In the genomic region with DNA sequence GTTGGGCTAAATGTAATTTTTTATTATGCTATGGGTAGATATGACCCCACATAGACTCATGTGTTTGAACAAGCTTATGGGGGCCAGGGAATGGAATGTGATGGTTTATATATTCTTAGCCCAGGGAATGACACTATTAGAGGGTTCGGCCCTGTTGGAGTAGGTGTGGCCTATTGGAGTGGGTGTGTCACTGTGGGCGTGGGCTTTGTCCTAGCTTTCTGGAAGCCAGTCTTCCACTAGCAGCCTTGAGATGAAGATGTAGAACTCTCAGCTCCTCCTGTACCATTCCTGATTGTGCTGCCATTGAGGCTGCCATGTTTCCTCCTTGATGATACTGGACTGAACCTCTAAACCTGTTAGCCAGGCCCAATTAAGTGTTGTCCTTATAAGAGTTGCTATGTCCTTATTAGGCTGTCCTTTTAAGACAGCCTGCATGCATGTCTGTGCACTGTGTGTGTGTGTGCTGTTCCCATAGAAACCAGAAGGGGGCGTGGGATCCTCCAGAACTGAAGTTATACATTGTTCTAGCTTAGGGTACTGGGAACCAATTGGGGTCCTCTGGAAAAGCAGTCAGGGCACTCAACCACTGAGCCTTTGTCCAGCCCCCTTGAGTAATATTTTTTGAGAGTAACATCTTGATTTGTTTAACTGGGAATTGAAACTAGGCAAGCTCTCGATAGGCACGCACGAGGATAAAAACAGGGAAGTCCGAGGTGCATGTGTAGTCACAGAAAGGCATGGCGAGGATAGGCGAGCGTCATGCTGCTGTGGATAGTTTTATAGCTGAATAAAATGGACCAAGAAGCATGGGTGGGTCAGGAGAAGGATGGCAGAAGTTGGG, we compare ENCODE assay signal across 26 mouse cellular contexts. TPM values are rescaled to one million over a fixed set of nuclear protein-coding genes. Genes with fewer than 3 reads are reported as not detected.
DNase-seq lines count a peak whose midpoint lies in the region; ATAC-seq and TF ChIP-seq lines count a peak whose summit lies in the region.
"Had no signal": no experiment of that assay in that cellular context is flagged by ENCODE, and none has a peak within 500 bp of the region (broad histone marks: within the 10 kb centered on the region; RNA-seq: fewer than 3 reads in every experiment).

No protein-coding gene starts in this region.

- no peaks in the 10 kb centered on the region for H3K4me1 ChIP-seq in stomach, embryonic 14.5 days (ENCODE audit: control insufficient read depth, insufficient read depth, low read length)
- H3K4me1 ChIP-seq in stomach, postnatal 0 days (replicated peaks; ENCODE audit: control insufficient read depth, insufficient read depth) = no peaks in the 10 kb centered on the region
- no peaks in the 10 kb centered on the region; the same call in 1 of the 2 replicates for H3K4me1 ChIP-seq in midbrain, embryonic 13.5 days (replicated peaks)
- H3K4me1 ChIP-seq: limb, embryonic 13.5 days; liver, embryonic 13.5 days; midbrain, embryonic 12.5 days had no signal

- H3K9ac ChIP-seq in stomach, embryonic 14.5 days (replicated peaks; ENCODE audit: low read depth, low read length) = no peak overlapping the region
- H3K9ac ChIP-seq in stomach, postnatal 0 days (ENCODE audit: low read length) = no peak overlapping the region
- no peak overlapping the region for H3K9ac ChIP-seq in midbrain, embryonic 13.5 days (replicated peaks)
- H3K9ac ChIP-seq: forebrain, embryonic 12.5 days; heart, embryonic 12.5 days; hindbrain, embryonic 13.5 days; kidney, embryonic 15.5 days; limb, embryonic 13.5 days; liver, embryonic 13.5 days; lung, embryonic 14.5 days; midbrain, embryonic 12.5 days had no signal

- no peaks in the 10 kb centered on the region for H3K36me3 ChIP-seq in stomach, embryonic 14.5 days (ENCODE audit: control insufficient read depth, insufficient read depth, low read length)
- no peaks in the 10 kb centered on the region for H3K36me3 ChIP-seq in stomach, postnatal 0 days (ENCODE audit: control insufficient read depth, insufficient read depth, low read length)
- H3K36me3 ChIP-seq in midbrain, embryonic 13.5 days = no peaks in the 10 kb centered on the region
- H3K36me3 ChIP-seq: forebrain, embryonic 12.5 days; heart, embryonic 12.5 days; hindbrain, embryonic 13.5 days; kidney, embryonic 15.5 days; limb, embryonic 13.5 days; liver, embryonic 13.5 days; midbrain, embryonic 12.5 days had no signal

- TF ChIP-seq CTCF in stomach, postnatal 0 days (IDR thresholded peaks at IDR 0.05; ENCODE audit: low read depth) = no peak

- no peak overlapping the region for H3K4me2 ChIP-seq in stomach, embryonic 14.5 days (replicated peaks; ENCODE audit: low read depth, low read length)
- no peak overlapping the region for H3K4me2 ChIP-seq in stomach, postnatal 0 days (replicated peaks; ENCODE audit: low read depth)
- no peak overlapping the region for H3K4me2 ChIP-seq in midbrain, embryonic 13.5 days (replicated peaks)
- H3K4me2 ChIP-seq: forebrain, embryonic 12.5 days; heart, embryonic 12.5 days; hindbrain, embryonic 13.5 days; kidney, embryonic 15.5 days; limb, embryonic 13.5 days; liver, embryonic 13.5 days; lung, embryonic 14.5 days; midbrain, embryonic 12.5 days had no signal

- H3K9me3 ChIP-seq in stomach, embryonic 14.5 days (ENCODE audit: control insufficient read depth, low read depth, low read length) = no peaks in the 10 kb centered on the region
- no peaks in the 10 kb centered on the region for H3K9me3 ChIP-seq in stomach, postnatal 0 days (ENCODE audit: control insufficient read depth, low read length)
- no peaks in the 10 kb centered on the region; the same call in 1 of the 2 replicates for H3K9me3 ChIP-seq in midbrain, embryonic 13.5 days
- H3K9me3 ChIP-seq: forebrain, embryonic 12.5 days; hindbrain, embryonic 13.5 days; kidney, embryonic 15.5 days; limb, embryonic 13.5 days; liver, embryonic 13.5 days; midbrain, embryonic 12.5 days had no signal

- WGBS in stomach, embryonic 14.5 days = 63% methylated on average over 10 of the region's 10 CpGs
- WGBS in stomach, postnatal 0 days = 58% methylated on average over 10 of the region's 10 CpGs
- WGBS in midbrain, embryonic 13.5 days = 69% methylated on average over 10 of the region's 10 CpGs

- ATAC-seq in stomach, embryonic 14.5 days (ENCODE audit: insufficient number of reproducible peaks, insufficient read depth, low FRiP score, low read depth) = 0 out of 2 replicates have a peak, but pooled peaks have one; percentile 11
- ATAC-seq in stomach, postnatal 0 days (ENCODE audit: low FRiP score, low TSS enrichment) = no peak
- ATAC-seq in granulocyte monocyte progenitor cell, adult 5-6 weeks (replicated peaks; ENCODE audit: poor library complexity, severe bottlenecking) = peak; percentile 70
- no peak for ATAC-seq in midbrain, embryonic 13.5 days

- H3K4me3 ChIP-seq in stomach, embryonic 14.5 days (ENCODE audit: low read depth, low read length) = no peak overlapping the region
- no peak overlapping the region for H3K4me3 ChIP-seq in stomach, postnatal 0 days (ENCODE audit: low read depth, low read length)
- H3K4me3 ChIP-seq in midbrain, embryonic 13.5 days (replicated peaks) = no peak overlapping the region
- H3K4me3 ChIP-seq: forebrain, embryonic 12.5 days; heart, adult 2 months; heart, embryonic 12.5 days; hindbrain, embryonic 13.5 days; kidney, embryonic 15.5 days; left cerebral cortex, adult 2 months; limb, embryonic 13.5 days; liver, embryonic 13.5 days; midbrain, embryonic 12.5 days had no signal

- TF ChIP-seq EP300 in stomach, postnatal 0 days (optimal IDR thresholded peaks at IDR 0.05) = no peak

- H3K27me3 ChIP-seq in stomach, embryonic 14.5 days (ENCODE audit: control insufficient read depth, insufficient read depth, low read length) = peaks cover 13% of the 10 kb centered on the region
- H3K27me3 ChIP-seq in stomach, postnatal 0 days (ENCODE audit: control insufficient read depth, insufficient read depth, low read length) = peaks cover 3% of the 10 kb centered on the region; the same call in 1 of the 2 replicates
- peaks cover 55% of the 10 kb centered on the region for H3K27me3 ChIP-seq in midbrain, embryonic 13.5 days

- DNase-seq in stomach, postnatal 0 days (ENCODE audit: low spot score) = no peak
- peak; percentile 43 for DNase-seq in MEL-GATA-1-ER (ENCODE audit: extremely low read depth, low read depth)
- peak; percentile 12 for DNase-seq in naive thymus-derived CD4-positive, alpha-beta T cell, adult 2 months (ENCODE audit: low read depth)
- DNase-seq in left cerebral cortex, postnatal 4 days = no peak
- DNase-seq in cerebellum, postnatal 14 days = no peak
- DNase-seq: liver, embryonic 13.5 days; right cerebral cortex, postnatal 25 days had no signal

- intact Hi-C loops in left cerebral cortex, postnatal 4 days (cut with DNase I) = no loop called here

- no peak overlapping the region for H3K27ac ChIP-seq in stomach, embryonic 14.5 days (ENCODE audit: low read length)
- no peak overlapping the region for H3K27ac ChIP-seq in stomach, postnatal 0 days (replicated peaks)
- no peak overlapping the region for H3K27ac ChIP-seq in midbrain, embryonic 13.5 days
- H3K27ac ChIP-seq: forebrain, embryonic 12.5 days; heart, adult 2 months; hindbrain, embryonic 13.5 days; kidney, embryonic 15.5 days; left cerebral cortex, adult 2 months; limb, embryonic 13.5 days; liver, embryonic 13.5 days; midbrain, embryonic 12.5 days had no signal

RNA-seq across cellular contexts. Expression of a gene that starts 7.6 kb away (rescaled TPM):
- 2.7 and 6.0 TPM in 2 replicates for polyA plus RNA-seq in stomach, embryonic 14.5 days (2014; fragmentation: Nextera tagmentation; extraction: Ambion mirVana)
- 5.4 and 6.7 TPM in 2 replicates for polyA plus RNA-seq in stomach, postnatal 0 days (2015; fragmentation: Nextera tagmentation; extraction: Ambion mirVana)
- total RNA-seq in granulocyte monocyte progenitor cell, adult 5-6 weeks (2014; fragmentation: Nextera tagmentation) = 5.3 and 6.4 TPM in 2 replicates
- total RNA-seq in granulocyte monocyte progenitor cell, adult 5-6 weeks (2017) = 6.3 and 6.7 TPM in 2 replicates
- total RNA-seq in left cerebral cortex, postnatal 4 days (2021) = under 1 TPM; 0.56 to 0.76 TPM
- 0.19 and 0.31 TPM in 2 replicates for polyA plus RNA-seq in midbrain, embryonic 13.5 days (2015; fragmentation: Nextera tagmentation; extraction: Ambion mirVana)
- total RNA-seq: gastrocnemius, postnatal 36 days; left cerebral cortex, adult 2 months; left cerebral cortex, postnatal 25 days; neutrophil, adult 5-6 weeks had no signal

RNA-seq across cellular contexts. Expression of a gene that starts 22.7 kb away (rescaled TPM):
- polyA plus RNA-seq in stomach, embryonic 14.5 days (2014; fragmentation: Nextera tagmentation; extraction: Ambion mirVana) = 0.25 and 0.31 TPM in 2 replicates
- polyA plus RNA-seq in stomach, postnatal 0 days (2015; fragmentation: Nextera tagmentation; extraction: Ambion mirVana) = 0.17 and 0.22 TPM in 2 replicates
- total RNA-seq in granulocyte monocyte progenitor cell, adult 5-6 weeks (2014; fragmentation: Nextera tagmentation) = 0.47 and 0.80 TPM in 2 replicates
- total RNA-seq in granulocyte monocyte progenitor cell, adult 5-6 weeks (2017) = 0.43 TPM in 1 of 2 replicates, not detected in the other
- under 1 TPM; 0.56 to 0.92 TPM for total RNA-seq in left cerebral cortex, postnatal 4 days (2021)
- 0.48 and 0.93 TPM in 2 replicates for polyA plus RNA-seq in midbrain, embryonic 13.5 days (2015; fragmentation: Nextera tagmentation; extraction: Ambion mirVana)

RNA-seq across cellular contexts. Expression of a gene that starts 28.5 kb away (rescaled TPM):
- polyA plus RNA-seq in stomach, embryonic 14.5 days (2014; fragmentation: Nextera tagmentation; extraction: Ambion mirVana) = 4.7 and 4.8 TPM in 2 replicates
- 8.9 and 10.9 TPM in 2 replicates for polyA plus RNA-seq in stomach, postnatal 0 days (2015; fragmentation: Nextera tagmentation; extraction: Ambion mirVana)
- 1.8 and 4.3 TPM in 2 replicates for total RNA-seq in granulocyte monocyte progenitor cell, adult 5-6 weeks (2014; fragmentation: Nextera tagmentation)
- total RNA-seq in granulocyte monocyte progenitor cell, adult 5-6 weeks (2017) = 0.34 and 0.62 TPM in 2 replicates
- total RNA-seq in left cerebral cortex, postnatal 4 days (2021) = under 1 TPM; 0.48 to 0.54 TPM
- polyA plus RNA-seq in midbrain, embryonic 13.5 days (2015; fragmentation: Nextera tagmentation; extraction: Ambion mirVana) = 0.26 and 0.30 TPM in 2 replicates
- total RNA-seq: CH12.LX had no signal

RNA-seq across cellular contexts. Expression of a gene that starts 29.2 kb away (rescaled TPM):
- polyA plus RNA-seq in stomach, embryonic 14.5 days (2014; fragmentation: Nextera tagmentation; extraction: Ambion mirVana) = 0.31 and 0.58 TPM in 2 replicates
- polyA plus RNA-seq in stomach, postnatal 0 days (2015; fragmentation: Nextera tagmentation; extraction: Ambion mirVana) = 0.24 and 0.45 TPM in 2 replicates
- total RNA-seq in granulocyte monocyte progenitor cell, adult 5-6 weeks (2014; fragmentation: Nextera tagmentation) = not detected in 2 replicates
- total RNA-seq in granulocyte monocyte progenitor cell, adult 5-6 weeks (2017) = 1.9 TPM in 1 of 2 replicates, not detected in the other
- total RNA-seq in left cerebral cortex, postnatal 4 days (2021) = not detected
- 0.62 and 0.70 TPM in 2 replicates for polyA plus RNA-seq in midbrain, embryonic 13.5 days (2015; fragmentation: Nextera tagmentation; extraction: Ambion mirVana)
- total RNA-seq: CH12.LX; gastrocnemius, postnatal 36 days; heart, adult 2 months; layer of hippocampus, adult 18-20 months; layer of hippocampus, postnatal 14 days; left cerebral cortex, adult 2 months; neutrophil, adult 5-6 weeks had no signal
- polyA plus RNA-seq: C2C12 had no signal

RNA-seq across cellular contexts. Expression of a gene that starts 39.2 kb away (rescaled TPM):
- 70.3 and 72.3 TPM in 2 replicates for polyA plus RNA-seq in stomach, embryonic 14.5 days (2014; fragmentation: Nextera tagmentation; extraction: Ambion mirVana)
- polyA plus RNA-seq in stomach, postnatal 0 days (2015; fragmentation: Nextera tagmentation; extraction: Ambion mirVana) = 58.6 and 59.5 TPM in 2 replicates
- total RNA-seq in granulocyte monocyte progenitor cell, adult 5-6 weeks (2014; fragmentation: Nextera tagmentation) = 65.1 and 68.0 TPM in 2 replicates
- 65.8 and 70.8 TPM in 2 replicates for total RNA-seq in granulocyte monocyte progenitor cell, adult 5-6 weeks (2017)
- total RNA-seq in left cerebral cortex, postnatal 4 days (2021) = 10 to 100 TPM; 32.8 to 37.8 TPM
- polyA plus RNA-seq in midbrain, embryonic 13.5 days (2015; fragmentation: Nextera tagmentation; extraction: Ambion mirVana) = 76.8 and 81.0 TPM in 2 replicates

Comparison
In these comparisons a context has a peak if more than half of its experiments do, and no peak if none do; other contexts are left out.
1. ATAC-seq: peak in stomach, embryonic 14.5 days (single experiment) and granulocyte monocyte progenitor cell, adult 5-6 weeks (single experiment); none in stomach, postnatal 0 days (single experiment) and midbrain, embryonic 13.5 days (single experiment).
2. DNase-seq: peak in MEL-GATA-1-ER (single experiment) and naive thymus-derived CD4-positive, alpha-beta T cell, adult 2 months (single experiment); none in stomach, postnatal 0 days (single experiment), left cerebral cortex, postnatal 4 days (single experiment) and cerebellum, postnatal 14 days (0 of 2).